Mouse (Mus musculus): ENCODE results near the gene Celf1. TPM values are rescaled to one million over a fixed set of nuclear protein-coding genes. Genes with fewer than 3 reads are reported as not detected.
A peak's percentile ranks its signal among the peaks of the same experiment; 100 is the strongest.

The Celf1 gene
- polyA plus RNA-seq, 1 experiment from 2014 or later, result 78.7 TPM

- Histone ChIP-seq H3K27me3 (ENCODE audit: control insufficient read depth, insufficient read depth, low read length) (no peaks in the 10 kb centered on the region), H3K9me3 (replicated peaks; ENCODE audit: control insufficient read depth, low read length) (no peaks in the 10 kb centered on the region), H3K4me3 (ENCODE audit: low read depth, low read length) (no peak overlapping the region), H3K27ac (ENCODE audit: low read depth, low read length) (no peak overlapping the region), H3K9ac (ENCODE audit: low read depth, low read length) (no peak overlapping the region), H3K4me2 (no peak overlapping the region), H3K4me1 (ENCODE audit: control insufficient read depth, insufficient read depth, low read length) (peaks cover 6% of the 10 kb centered on the region; the same call in 1 of the 2 replicates), H3K36me3 (ENCODE audit: control insufficient read depth, insufficient read depth, low read length) (peaks cover 12% of the 10 kb centered on the region; the same call in 1 of the 2 replicates)
- 82% methylated on average over 1 of the region's 1 CpGs for WGBS (ENCODE audit: insufficient replicate concordance)
- no peak for ATAC-seq (replicated peaks; ENCODE audit: insufficient number of reproducible peaks, low FRiP score, low TSS enrichment)
Observed at GRCm38 (mm10) chr2:90911668-90912067, 28.5 kb upstream of the Celf1 start.

- ATAC-seq (replicated peaks; ENCODE audit: insufficient number of reproducible peaks, low FRiP score, low TSS enrichment), result no peak
- H3K4me1 ChIP-seq (ENCODE audit: control insufficient read depth, insufficient read depth, low read length), result peaks cover 6% of the 10 kb centered on the region; the same call in 1 of the 2 replicates
Observed at GRCm38 (mm10) chr2:90913671-90914070, 26.5 kb upstream of the Celf1 start.

GRCm38 (mm10) chr2:90915516-90915915 lies 24.7 kb upstream of the Celf1 start:
- no peak overlapping the region for H3K4me3 ChIP-seq (ENCODE audit: low read depth, low read length)
- ATAC-seq (replicated peaks; ENCODE audit: insufficient number of reproducible peaks, low FRiP score, low TSS enrichment), result no peak

More at GRCm38 (mm10) chr2:90913671-90914070, 26.5 kb upstream of the Celf1 start:
- no peak overlapping the region for H3K4me2 ChIP-seq
- WGBS (ENCODE audit: insufficient replicate concordance), result 82% methylated on average over 2 of the region's 2 CpGs
- no peak overlapping the region for H3K27ac ChIP-seq (ENCODE audit: low read depth, low read length)
- H3K36me3 ChIP-seq (ENCODE audit: control insufficient read depth, insufficient read depth, low read length), result peaks cover 6% of the 10 kb centered on the region; the same call in 1 of the 2 replicates
- H3K9me3 ChIP-seq (replicated peaks; ENCODE audit: control insufficient read depth, low read length), result no peaks in the 10 kb centered on the region
- H3K27me3 ChIP-seq (ENCODE audit: control insufficient read depth, insufficient read depth, low read length), result no peaks in the 10 kb centered on the region
- H3K9ac ChIP-seq (ENCODE audit: low read depth, low read length), result no peak overlapping the region
- H3K4me3 ChIP-seq (ENCODE audit: low read depth, low read length), result no peak overlapping the region

GRCm38 (mm10) chr2:90916560-90917232 lies 23.5 kb upstream of the Celf1 start:
- 26% methylated on average over 7 of the region's 7 CpGs for WGBS (ENCODE audit: insufficient replicate concordance)
- peak; percentile 27; the same call in 1 of the 2 replicates for ATAC-seq (replicated peaks; ENCODE audit: insufficient number of reproducible peaks, low FRiP score, low TSS enrichment)

More at GRCm38 (mm10) chr2:90915516-90915915, 24.7 kb upstream of the Celf1 start:
- no peaks in the 10 kb centered on the region for H3K27me3 ChIP-seq (ENCODE audit: control insufficient read depth, insufficient read depth, low read length)
- no peak overlapping the region for H3K9ac ChIP-seq (ENCODE audit: low read depth, low read length)
- no peaks in the 10 kb centered on the region for H3K9me3 ChIP-seq (replicated peaks; ENCODE audit: control insufficient read depth, low read length)
- 81% methylated on average over 1 of the region's 1 CpGs for WGBS (ENCODE audit: insufficient replicate concordance)
- H3K27ac ChIP-seq (ENCODE audit: low read depth, low read length), result no peak overlapping the region
- H3K36me3 ChIP-seq (ENCODE audit: control insufficient read depth, insufficient read depth, low read length), result peaks cover 6% of the 10 kb centered on the region; the same call in 1 of the 2 replicates
- H3K4me1 ChIP-seq (ENCODE audit: control insufficient read depth, insufficient read depth, low read length), result peaks cover 6% of the 10 kb centered on the region; the same call in 1 of the 2 replicates
- H3K4me2 ChIP-seq, result no peak overlapping the region; the same call in 1 of the 2 replicates

GRCm38 (mm10) chr2:90917233-90917998 lies 22.8 kb upstream of the Celf1 start:
- Histone ChIP-seq H3K9me3 (replicated peaks; ENCODE audit: control insufficient read depth, low read length) (no peaks in the 10 kb centered on the region), H3K9ac (ENCODE audit: low read depth, low read length) (peak overlapping the region; percentile 99), H3K36me3 (ENCODE audit: control insufficient read depth, insufficient read depth, low read length) (peaks cover 4% of the 10 kb centered on the region; the same call in 1 of the 2 replicates), H3K27ac (ENCODE audit: low read depth, low read length) (peak overlapping the region; percentile 96), H3K4me3 (ENCODE audit: low read depth, low read length) (peak overlapping the region; percentile 77), H3K4me1 (ENCODE audit: control insufficient read depth, insufficient read depth, low read length) (peaks cover 6% of the 10 kb centered on the region; the same call in 1 of the 2 replicates), H3K27me3 (ENCODE audit: control insufficient read depth, insufficient read depth, low read length) (no peaks in the 10 kb centered on the region), H3K4me2 (peak overlapping the region; percentile 73)
- ATAC-seq (replicated peaks; ENCODE audit: insufficient number of reproducible peaks, low FRiP score, low TSS enrichment), result peak; percentile 83
- under 1% methylated on average over 64 of the region's 73 CpGs for WGBS (ENCODE audit: insufficient replicate concordance)

More at GRCm38 (mm10) chr2:90916560-90917232, 23.5 kb upstream of the Celf1 start:
- H3K4me1 ChIP-seq (ENCODE audit: control insufficient read depth, insufficient read depth, low read length), result peaks cover 6% of the 10 kb centered on the region; the same call in 1 of the 2 replicates
- H3K27ac ChIP-seq (ENCODE audit: low read depth, low read length), result peak overlapping the region; percentile 96
- H3K36me3 ChIP-seq (ENCODE audit: control insufficient read depth, insufficient read depth, low read length), result peaks cover 4% of the 10 kb centered on the region; the same call in 1 of the 2 replicates
- H3K9me3 ChIP-seq (replicated peaks; ENCODE audit: control insufficient read depth, low read length), result no peaks in the 10 kb centered on the region
- H3K9ac ChIP-seq (ENCODE audit: low read depth, low read length), result peak overlapping the region; percentile 99
- H3K27me3 ChIP-seq (ENCODE audit: control insufficient read depth, insufficient read depth, low read length), result no peaks in the 10 kb centered on the region
- H3K4me3 ChIP-seq (ENCODE audit: low read depth, low read length), result peak overlapping the region; percentile 77
- H3K4me2 ChIP-seq, result peak overlapping the region; percentile 73

GRCm38 (mm10) chr2:90917999-90918698 lies 22.0 kb upstream of the Celf1 start:
- WGBS (ENCODE audit: insufficient replicate concordance), result 9% methylated on average over 16 of the region's 16 CpGs
- peak overlapping the region; percentile 99 for H3K9ac ChIP-seq (ENCODE audit: low read depth, low read length)
- no peaks in the 10 kb centered on the region for H3K9me3 ChIP-seq (replicated peaks; ENCODE audit: control insufficient read depth, low read length)
- H3K4me2 ChIP-seq, result peak overlapping the region; percentile 73
- peaks cover 2% of the 10 kb centered on the region; the same call in 1 of the 2 replicates for H3K36me3 ChIP-seq (ENCODE audit: control insufficient read depth, insufficient read depth, low read length)
- H3K4me1 ChIP-seq (ENCODE audit: control insufficient read depth, insufficient read depth, low read length), result peaks cover 6% of the 10 kb centered on the region; the same call in 1 of the 2 replicates
- no peaks in the 10 kb centered on the region for H3K27me3 ChIP-seq (ENCODE audit: control insufficient read depth, insufficient read depth, low read length)
- H3K4me3 ChIP-seq (ENCODE audit: low read depth, low read length), result peak overlapping the region; percentile 77
- ATAC-seq (replicated peaks; ENCODE audit: insufficient number of reproducible peaks, low FRiP score, low TSS enrichment), result peak; percentile 55
- H3K27ac ChIP-seq (ENCODE audit: low read depth, low read length), result peak overlapping the region; percentile 96

- Histone ChIP-seq H3K4me3 (ENCODE audit: low read depth, low read length) (no peak overlapping the region), H3K9me3 (replicated peaks; ENCODE audit: control insufficient read depth, low read length) (no peaks in the 10 kb centered on the region), H3K27ac (ENCODE audit: low read depth, low read length) (no peak overlapping the region), H3K4me1 (ENCODE audit: control insufficient read depth, insufficient read depth, low read length) (peaks cover 3% of the 10 kb centered on the region; the same call in 1 of the 2 replicates), H3K4me2 (no peak overlapping the region), H3K9ac (ENCODE audit: low read depth, low read length) (no peak overlapping the region), H3K36me3 (ENCODE audit: control insufficient read depth, insufficient read depth, low read length) (no peaks in the 10 kb centered on the region), H3K27me3 (ENCODE audit: control insufficient read depth, insufficient read depth, low read length) (no peaks in the 10 kb centered on the region)
- WGBS (ENCODE audit: insufficient replicate concordance), result 61% methylated on average over 1 of the region's 1 CpGs
- ATAC-seq (replicated peaks; ENCODE audit: insufficient number of reproducible peaks, low FRiP score, low TSS enrichment), result no peak
Observed at GRCm38 (mm10) chr2:90921178-90921577, 19.0 kb upstream of the Celf1 start.

GRCm38 (mm10) chr2:90922636-90923035 lies 17.5 kb upstream of the Celf1 start:
- H3K4me3 ChIP-seq (ENCODE audit: low read depth, low read length), result no peak overlapping the region

More at GRCm38 (mm10) chr2:90922636-90923035, 17.5 kb upstream of the Celf1 start:
- WGBS (ENCODE audit: insufficient replicate concordance), result 89% methylated on average over 2 of the region's 2 CpGs
- Histone ChIP-seq H3K27me3 (ENCODE audit: control insufficient read depth, insufficient read depth, low read length) (no peaks in the 10 kb centered on the region), H3K4me1 (ENCODE audit: control insufficient read depth, insufficient read depth, low read length) (no peaks in the 10 kb centered on the region), H3K4me2 (no peak overlapping the region), H3K27ac (ENCODE audit: low read depth, low read length) (no peak overlapping the region), H3K9ac (ENCODE audit: low read depth, low read length) (no peak overlapping the region), H3K9me3 (replicated peaks; ENCODE audit: control insufficient read depth, low read length) (no peaks in the 10 kb centered on the region), H3K36me3 (ENCODE audit: control insufficient read depth, insufficient read depth, low read length) (no peaks in the 10 kb centered on the region)
- no peak for ATAC-seq (replicated peaks; ENCODE audit: insufficient number of reproducible peaks, low FRiP score, low TSS enrichment)
